Mouse (Mus musculus): ENCODE results near the gene Mad2l2. TPM values are rescaled to one million over a fixed set of nuclear protein-coding genes. Genes with fewer than 3 reads are reported as not detected.
"Not testable (repeated sequence)": the region's sequence is repeated elsewhere in the genome, so short reads cannot be mapped to it uniquely, and the experiment has no call there.

The Mad2l2 gene
- total RNA-seq, 2 experiments from 2014 or later: 11.2 to 14.9 TPM

- DNase-seq (ENCODE audit: low spot score in 2 of 2): no peak
- intact Hi-C loops (cut with DNase I): no loop called here
Observed at GRCm38 (mm10) chr4:148165551-148165950, 35.4 kb downstream of the Mad2l2 start.

DNA sequence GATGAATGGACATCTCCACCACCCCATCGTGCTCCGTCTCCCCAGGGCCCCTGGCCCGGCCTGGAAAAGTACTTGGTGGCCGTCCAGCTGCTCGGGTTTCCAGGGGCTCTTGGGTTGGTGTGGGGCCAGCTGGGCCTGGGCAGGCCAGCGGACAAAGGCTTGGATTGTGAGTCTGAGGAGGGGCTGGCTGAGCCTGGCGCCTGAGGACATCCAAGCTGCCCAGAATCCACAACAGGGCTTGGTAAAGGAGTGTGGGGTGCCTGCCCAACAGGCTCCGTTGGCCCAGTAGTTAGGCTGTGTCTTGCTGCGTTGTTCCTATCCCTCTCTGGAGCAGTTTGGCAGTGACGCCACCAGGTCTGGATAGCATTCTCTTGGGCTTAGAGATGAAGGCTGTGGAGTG lies 36.2 kb downstream of the Mad2l2 start:
- intact Hi-C loops (cut with DNase I): no loop called here
- peak; percentile 69 to 83 for DNase-seq (ENCODE audit: low spot score in 2 of 2)

GRCm38 (mm10) chr4:148166986-148167385 lies 36.8 kb downstream of the Mad2l2 start:
- peak; percentile 64 to 69 for DNase-seq (ENCODE audit: low spot score in 2 of 2)
- intact Hi-C loops (cut with DNase I): no loop called here

GRCm38 (mm10) chr4:148168287-148168686 lies 38.1 kb downstream of the Mad2l2 start:
- DNase-seq (ENCODE audit: low spot score in 2 of 2): peak in 1 of 2 experiments; percentile 61
- intact Hi-C loops (cut with DNase I): no loop called here

DNA sequence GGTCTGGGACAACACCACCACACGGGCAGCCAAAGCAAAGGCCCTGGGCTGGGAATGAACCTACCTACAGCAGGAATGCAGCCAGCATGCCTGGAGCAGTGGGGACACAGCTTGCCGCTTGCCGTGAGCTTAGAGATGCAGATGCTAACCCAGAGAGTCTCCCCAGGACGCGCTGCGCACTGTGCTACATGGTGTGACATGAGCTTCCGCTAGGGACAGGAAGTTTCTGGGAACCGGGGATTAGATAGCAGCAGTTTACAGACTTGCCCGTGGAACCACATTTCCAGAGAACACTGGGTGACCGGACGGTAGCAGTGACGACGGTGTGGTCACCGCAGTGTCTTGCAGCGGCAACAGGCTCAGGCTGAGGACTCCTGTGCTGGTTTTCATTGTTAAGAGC lies 39.4 kb downstream of the Mad2l2 start:
- intact Hi-C loops (cut with DNase I): no loop called here
- DNase-seq (ENCODE audit: low spot score in 2 of 2): no peak

DNA sequence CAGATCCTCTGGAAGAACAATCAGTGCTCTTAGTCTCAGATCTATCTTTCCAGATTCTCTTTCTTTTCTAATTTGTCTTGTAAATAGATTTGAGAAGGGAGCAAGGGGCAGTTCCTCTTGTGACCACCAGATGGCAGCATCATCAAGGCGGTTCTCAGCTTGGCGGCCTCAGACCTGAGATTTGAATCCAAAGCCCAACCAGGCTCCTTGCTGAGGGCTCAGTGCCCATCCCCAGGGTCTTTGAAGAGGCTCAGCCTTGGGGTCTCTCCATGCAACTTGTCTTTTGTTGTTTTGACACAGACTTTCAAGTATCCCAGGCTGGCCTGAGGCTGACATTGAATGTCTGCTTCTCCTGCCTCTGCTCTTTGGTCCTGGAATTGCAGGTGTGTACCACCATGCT lies 40.7 kb downstream of the Mad2l2 start:
- intact Hi-C loops (cut with DNase I): loop anchor here (1.0 to 5.0 kb wide), 4 partner anchors 46 to 258 kb away; no protein-coding TSS in a partner anchor

DNA sequence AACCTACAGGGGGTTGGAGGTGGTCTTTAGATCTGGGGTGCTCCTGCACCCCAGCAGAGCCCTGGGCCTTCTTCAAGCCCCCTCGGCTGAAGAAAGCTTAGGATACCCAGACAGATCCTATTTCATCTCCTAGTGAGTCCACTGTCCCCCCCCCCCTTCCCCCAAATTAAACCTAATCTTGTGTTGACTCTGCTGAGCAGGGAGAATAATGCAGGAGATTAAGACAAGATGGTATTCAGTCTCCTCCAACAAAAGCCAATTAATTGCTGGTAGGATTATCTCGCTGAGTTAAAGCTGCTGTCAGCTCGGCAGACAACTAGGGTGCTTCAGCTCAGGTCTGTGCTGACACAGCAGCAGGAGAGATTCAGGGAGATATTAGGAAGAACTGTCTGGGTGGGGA lies 41.1 kb downstream of the Mad2l2 start:
- DNase-seq (ENCODE audit: low spot score in 2 of 2): no peak
- intact Hi-C loops (cut with DNase I): loop anchor here (1.0 to 5.0 kb wide), 4 partner anchors 46 to 258 kb away; no protein-coding TSS in a partner anchor

More for the DNA sequence above, 40.7 kb downstream of the Mad2l2 start:
- DNase-seq (ENCODE audit: low spot score in 2 of 2): peak; percentile 71 to 74

GRCm38 (mm10) chr4:148173811-148174494 lies 43.8 kb downstream of the Mad2l2 start:
- DNase-seq (ENCODE audit: low spot score in 2 of 2): peak; percentile 70 to 83
- intact Hi-C loops (cut with DNase I): loop anchor here (5.0 kb wide), 2 partner anchors 43 to 63 kb away; no protein-coding TSS in a partner anchor

GRCm38 (mm10) chr4:148174495-148174862 lies 44.3 kb downstream of the Mad2l2 start:
- intact Hi-C loops (cut with DNase I): loop anchor here (5.0 kb wide), 2 partner anchors 43 to 63 kb away; no protein-coding TSS in a partner anchor
- DNase-seq (ENCODE audit: low spot score in 2 of 2): no peak

DNA sequence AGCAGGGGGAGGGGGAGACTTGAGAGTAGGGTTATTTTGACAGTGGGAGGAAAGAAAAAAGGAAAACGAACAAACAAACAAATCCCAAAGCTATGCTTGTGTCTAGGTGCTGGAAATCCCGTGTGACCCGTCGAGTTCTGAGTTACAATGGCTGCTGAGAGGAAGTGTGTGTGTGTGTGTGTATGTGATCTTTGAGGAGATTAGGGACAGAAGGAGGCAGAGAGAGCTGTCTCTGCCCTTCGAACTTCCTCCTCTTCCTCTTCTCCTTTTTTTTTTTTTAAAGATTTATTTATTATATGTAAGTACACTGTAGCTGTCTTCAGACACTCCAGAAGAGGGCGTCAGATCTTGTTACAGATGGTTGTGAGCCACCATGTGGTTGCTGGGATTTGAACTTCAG lies 46.4 kb downstream of the Mad2l2 start:
- intact Hi-C loops (cut with DNase I); DNase-seq (ENCODE audit: low spot score in 2 of 2): not testable (repeated sequence)

DNA sequence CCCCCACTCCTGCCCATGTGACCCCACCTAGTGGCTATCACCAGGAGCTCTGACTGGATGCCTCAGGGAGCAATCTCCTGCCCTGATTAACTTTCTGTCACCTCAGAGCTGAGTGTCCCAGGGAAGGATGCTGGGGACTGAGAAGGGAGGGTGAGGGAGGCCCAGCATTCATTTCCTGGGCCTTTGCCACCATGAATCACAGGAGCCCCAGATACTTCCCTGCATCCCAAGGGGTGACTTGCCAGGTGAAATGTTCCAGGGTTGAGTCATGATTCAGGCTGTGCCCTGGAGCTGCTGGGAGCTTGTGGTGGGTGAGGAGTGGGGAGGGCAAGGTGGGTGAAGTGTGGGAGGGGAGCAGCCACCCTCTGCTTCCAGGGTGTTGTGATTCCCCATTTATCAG lies 47.5 kb downstream of the Mad2l2 start:
- no peak for DNase-seq (ENCODE audit: low spot score in 2 of 2)
- intact Hi-C loops (cut with DNase I): no loop called here

DNA sequence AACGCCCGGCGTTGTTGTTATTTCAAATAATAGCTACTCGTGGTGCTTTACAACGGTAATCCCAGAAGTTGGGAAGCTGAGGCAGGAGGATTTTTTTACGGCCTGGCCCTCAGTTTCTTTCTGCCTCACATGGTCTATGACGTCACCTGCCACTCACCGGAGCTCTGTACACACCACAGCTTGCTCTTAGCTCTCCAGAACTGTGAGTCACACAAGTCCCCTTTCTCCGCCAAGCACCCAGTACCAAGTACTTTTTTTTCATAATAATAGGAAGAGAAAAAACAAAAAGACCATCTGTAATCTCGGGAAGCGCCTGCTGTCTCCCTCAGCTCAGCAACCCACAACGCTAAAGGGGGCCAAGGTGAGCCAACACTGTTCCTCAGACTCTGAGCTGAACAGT lies 51.3 kb downstream of the Mad2l2 start:
- DNase-seq (ENCODE audit: low spot score in 2 of 2): no peak
- intact Hi-C loops (cut with DNase I): no loop called here

GRCm38 (mm10) chr4:148182363-148182762 lies 52.2 kb downstream of the Mad2l2 start:
- DNase-seq (ENCODE audit: low spot score in 2 of 2): no peak
- intact Hi-C loops (cut with DNase I): no loop called here

- DNase-seq (ENCODE audit: low spot score in 2 of 2): no peak
- intact Hi-C loops (cut with DNase I): no loop called here
Observed at GRCm38 (mm10) chr4:148184564-148184963, 54.4 kb downstream of the Mad2l2 start.

- intact Hi-C loops (cut with DNase I): no loop called here
- no peak for DNase-seq (ENCODE audit: low spot score in 2 of 2)
Observed at GRCm38 (mm10) chr4:148185819-148186218, 55.6 kb downstream of the Mad2l2 start.

DNA sequence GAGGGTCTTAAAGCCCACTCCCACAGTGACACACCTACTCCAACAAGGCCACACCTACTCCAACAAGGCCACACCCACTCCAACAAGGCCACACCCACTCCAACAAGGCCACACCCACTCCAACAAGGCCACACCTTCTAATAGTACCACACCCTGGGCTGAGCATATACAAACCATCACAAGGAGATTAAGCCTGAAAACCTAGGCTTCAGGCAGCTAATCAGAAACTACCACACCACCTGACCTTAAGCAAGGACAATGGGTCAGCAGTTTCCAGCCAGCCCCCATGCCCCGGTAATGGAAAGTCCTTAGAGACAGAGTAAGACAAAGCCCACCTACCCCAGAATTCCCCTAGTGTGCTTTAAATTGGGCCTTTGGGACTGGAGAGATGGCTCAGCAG lies 58.6 kb downstream of the Mad2l2 start:
- intact Hi-C loops (cut with DNase I); DNase-seq (ENCODE audit: low spot score in 2 of 2): not testable (repeated sequence)

GRCm38 (mm10) chr4:148192707-148193245 lies 62.6 kb downstream of the Mad2l2 start:
- intact Hi-C loops (cut with DNase I): no loop called here
- no peak for DNase-seq (ENCODE audit: low spot score in 2 of 2)

GRCm38 (mm10) chr4:148194400-148194799 lies 64.2 kb downstream of the Mad2l2 start:
- intact Hi-C loops (cut with DNase I): no loop called here
- DNase-seq (ENCODE audit: low spot score in 2 of 2): no peak
